Mouse (Mus musculus): ENCODE data around the gene Kin. TPM values are rescaled to one million over a fixed set of nuclear protein-coding genes. Genes with fewer than 3 reads are reported as not detected.

Gene Kin
- polyA plus RNA-seq, 1 experiment: 17.8 TPM

GRCm38 (mm10) chr2:10118751-10119150 lies 38.4 kb downstream of the Kin start:
- no peak for DNase-seq (ENCODE audit: low read depth)
- TF ChIP-seq POLR2A (IDR thresholded peaks at IDR 0.05; ENCODE audit: borderline replicate concordance, extremely low read depth, insufficient read depth, insufficient read length, poor library complexity, severe bottlenecking) (no peak), CTCF (IDR thresholded peaks at IDR 0.05; ENCODE audit: borderline replicate concordance, extremely low read depth, insufficient read depth, insufficient read length) (no peak)

GRCm38 (mm10) chr2:10119276-10119675 lies 38.9 kb downstream of the Kin start:
- DNase-seq (ENCODE audit: low read depth): no peak
- TF ChIP-seq CTCF (IDR thresholded peaks at IDR 0.05; ENCODE audit: borderline replicate concordance, extremely low read depth, insufficient read depth, insufficient read length) (no peak), POLR2A (IDR thresholded peaks at IDR 0.05; ENCODE audit: borderline replicate concordance, extremely low read depth, insufficient read depth, insufficient read length, poor library complexity, severe bottlenecking) (no peak)

DNA sequence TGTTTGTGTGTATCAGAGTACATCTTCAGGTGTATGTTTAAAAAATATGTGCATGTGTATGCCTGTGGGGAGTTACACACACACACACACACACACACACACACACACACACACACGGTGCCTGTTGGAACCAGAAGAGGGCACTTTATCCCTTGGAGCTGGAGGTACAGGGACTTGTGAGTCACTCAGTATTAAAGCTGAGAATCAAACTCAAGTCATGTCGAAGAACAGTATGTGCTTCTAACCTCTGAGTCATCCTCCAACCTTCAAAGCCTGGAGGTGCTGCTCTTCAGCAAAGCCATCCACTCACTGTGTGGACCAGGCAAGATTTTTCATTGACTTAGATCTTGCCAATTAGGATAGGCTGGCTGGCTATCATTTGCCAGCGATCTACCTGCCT lies 41.4 kb downstream of the Kin start:
- no peak for DNase-seq (ENCODE audit: low read depth)
- TF ChIP-seq POLR2A (IDR thresholded peaks at IDR 0.05; ENCODE audit: borderline replicate concordance, extremely low read depth, insufficient read depth, insufficient read length, poor library complexity, severe bottlenecking): no peak
- no peak for TF ChIP-seq CTCF (IDR thresholded peaks at IDR 0.05; ENCODE audit: borderline replicate concordance, extremely low read depth, insufficient read depth, insufficient read length)

DNA sequence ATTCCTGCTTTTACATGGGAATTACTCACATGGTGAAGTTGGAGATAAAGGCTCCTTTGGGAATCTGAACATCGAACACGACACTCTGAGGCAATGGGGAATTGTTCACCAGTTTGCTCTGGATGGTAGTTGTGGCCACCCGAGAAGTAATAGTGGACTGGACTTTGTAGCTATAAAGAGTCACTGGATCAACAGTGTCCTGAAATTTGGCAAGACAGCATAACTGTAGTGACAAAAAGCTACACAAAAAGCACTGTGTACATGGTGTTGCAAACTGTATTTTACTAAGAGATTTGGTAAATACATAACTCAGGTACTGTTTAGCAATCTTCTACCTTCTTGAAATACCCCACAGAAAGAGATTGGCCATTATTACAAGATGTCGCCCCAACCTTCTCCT lies 45.7 kb downstream of the Kin start:
- DNase-seq (ENCODE audit: low read depth): no peak
- TF ChIP-seq CTCF (IDR thresholded peaks at IDR 0.05; ENCODE audit: borderline replicate concordance, extremely low read depth, insufficient read depth, insufficient read length) (no peak), POLR2A (IDR thresholded peaks at IDR 0.05; ENCODE audit: borderline replicate concordance, extremely low read depth, insufficient read depth, insufficient read length, poor library complexity, severe bottlenecking) (no peak)

DNA sequence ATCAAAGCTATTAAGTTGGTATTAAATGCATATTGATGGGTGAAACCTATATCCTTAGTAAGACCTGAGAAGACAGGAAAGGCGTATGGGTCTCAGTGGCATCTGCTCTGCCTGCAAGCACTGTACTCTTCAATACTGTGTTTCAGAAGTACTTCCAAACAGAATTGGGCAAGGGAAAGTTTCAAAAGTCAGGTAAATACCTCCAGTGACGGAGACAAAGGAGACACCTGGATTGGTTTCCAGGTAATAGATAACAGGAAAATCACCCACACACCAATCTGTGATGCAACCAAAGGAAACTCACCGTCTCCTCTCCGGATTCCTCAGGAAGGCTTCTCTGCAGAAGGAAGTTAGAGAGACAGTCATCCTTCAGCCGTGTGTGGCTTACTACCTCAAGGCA lies 47.1 kb downstream of the Kin start:
- no peak for DNase-seq (ENCODE audit: low read depth)
- TF ChIP-seq POLR2A (IDR thresholded peaks at IDR 0.05; ENCODE audit: borderline replicate concordance, extremely low read depth, insufficient read depth, insufficient read length, poor library complexity, severe bottlenecking) (no peak), CTCF (IDR thresholded peaks at IDR 0.05; ENCODE audit: borderline replicate concordance, extremely low read depth, insufficient read depth, insufficient read length) (no peak)

DNA sequence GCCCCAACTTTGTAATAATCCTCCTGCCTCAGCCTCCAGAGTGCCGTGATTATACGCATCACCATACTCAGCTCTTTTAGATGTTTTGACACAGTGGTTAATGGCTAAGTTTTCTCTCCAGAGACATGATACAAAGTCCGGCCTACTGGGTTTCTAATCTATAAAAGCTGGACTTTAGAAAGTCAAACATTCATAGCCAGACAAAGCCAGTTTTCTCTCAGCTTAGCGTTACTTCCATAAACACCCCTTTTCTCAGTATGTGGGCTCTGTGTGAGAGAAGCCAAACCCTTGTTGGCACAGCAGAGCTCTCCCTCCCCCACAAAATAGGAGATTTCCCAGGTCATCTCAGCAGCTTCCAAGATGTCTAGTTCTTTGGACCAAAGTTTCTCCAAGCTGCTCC lies 48.2 kb downstream of the Kin start:
- DNase-seq (ENCODE audit: low read depth): no peak
- no peak for TF ChIP-seq POLR2A (IDR thresholded peaks at IDR 0.05; ENCODE audit: borderline replicate concordance, extremely low read depth, insufficient read depth, insufficient read length, poor library complexity, severe bottlenecking)
- no peak for TF ChIP-seq CTCF (IDR thresholded peaks at IDR 0.05; ENCODE audit: borderline replicate concordance, extremely low read depth, insufficient read depth, insufficient read length)

- DNase-seq (ENCODE audit: low read depth): no peak
- TF ChIP-seq CTCF (IDR thresholded peaks at IDR 0.05; ENCODE audit: borderline replicate concordance, extremely low read depth, insufficient read depth, insufficient read length): no peak
- TF ChIP-seq POLR2A (IDR thresholded peaks at IDR 0.05; ENCODE audit: borderline replicate concordance, extremely low read depth, insufficient read depth, insufficient read length, poor library complexity, severe bottlenecking): no peak
Observed at GRCm38 (mm10) chr2:10130341-10130990, 50.1 kb downstream of the Kin start.

- no peak for DNase-seq (ENCODE audit: low read depth)
- TF ChIP-seq POLR2A (IDR thresholded peaks at IDR 0.05; ENCODE audit: borderline replicate concordance, extremely low read depth, insufficient read depth, insufficient read length, poor library complexity, severe bottlenecking): no peak
- no peak for TF ChIP-seq CTCF (IDR thresholded peaks at IDR 0.05; ENCODE audit: borderline replicate concordance, extremely low read depth, insufficient read depth, insufficient read length)
Observed at GRCm38 (mm10) chr2:10131296-10131695, 50.9 kb downstream of the Kin start, which contains the start of gene Itih2. Itih2 (minus strand) TSS chr2:10131396.

- no peak for TF ChIP-seq CTCF (IDR thresholded peaks at IDR 0.05; ENCODE audit: borderline replicate concordance, extremely low read depth, insufficient read depth, insufficient read length)
- TF ChIP-seq POLR2A (IDR thresholded peaks at IDR 0.05; ENCODE audit: borderline replicate concordance, extremely low read depth, insufficient read depth, insufficient read length, poor library complexity, severe bottlenecking): no peak
- DNase-seq (ENCODE audit: low read depth): peak; percentile 54
Observed at GRCm38 (mm10) chr2:10132128-10132527, 51.7 kb downstream of the Kin start.

DNA sequence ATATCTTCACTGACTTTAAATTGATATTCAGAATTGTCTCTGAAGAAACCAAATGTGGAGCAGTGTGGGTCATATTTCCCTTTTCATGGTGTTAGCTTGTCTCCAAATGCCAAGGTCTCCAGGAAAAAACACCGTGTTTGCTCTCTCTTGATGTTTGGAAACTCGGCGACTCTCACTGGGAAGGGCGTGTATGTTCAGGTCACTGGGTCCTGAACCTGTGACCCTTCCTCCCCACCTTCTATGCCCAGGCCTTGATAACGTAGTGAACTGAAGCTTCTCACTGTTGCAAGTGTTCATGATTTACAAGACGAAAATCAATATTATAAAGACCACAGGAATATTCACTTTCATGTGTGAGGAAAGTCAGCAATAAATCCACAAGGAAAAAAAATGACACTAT lies 53.5 kb downstream of the Kin start:
- TF ChIP-seq CTCF (IDR thresholded peaks at IDR 0.05; ENCODE audit: borderline replicate concordance, extremely low read depth, insufficient read depth, insufficient read length) (no peak), POLR2A (IDR thresholded peaks at IDR 0.05; ENCODE audit: borderline replicate concordance, extremely low read depth, insufficient read depth, insufficient read length, poor library complexity, severe bottlenecking) (no peak)

GRCm38 (mm10) chr2:10137320-10137719 lies 56.9 kb downstream of the Kin start:
- TF ChIP-seq CTCF (IDR thresholded peaks at IDR 0.05; ENCODE audit: borderline replicate concordance, extremely low read depth, insufficient read depth, insufficient read length) (no peak), POLR2A (IDR thresholded peaks at IDR 0.05; ENCODE audit: borderline replicate concordance, extremely low read depth, insufficient read depth, insufficient read length, poor library complexity, severe bottlenecking) (no peak)
- DNase-seq (ENCODE audit: low read depth): no peak

More for the DNA sequence above, 53.5 kb downstream of the Kin start:
- no peak for DNase-seq (ENCODE audit: low read depth)

- TF ChIP-seq POLR2A (IDR thresholded peaks at IDR 0.05; ENCODE audit: borderline replicate concordance, extremely low read depth, insufficient read depth, insufficient read length, poor library complexity, severe bottlenecking) (no peak), CTCF (IDR thresholded peaks at IDR 0.05; ENCODE audit: borderline replicate concordance, extremely low read depth, insufficient read depth, insufficient read length) (no peak)
- no peak for DNase-seq (ENCODE audit: low read depth)
Observed at GRCm38 (mm10) chr2:10140456-10140855, 60.1 kb downstream of the Kin start.

Other genes starting within 250 kb of the Kin start
- gene 4930412O13Rik, start 199.3 kb upstream of the Kin start, polyA plus RNA-seq (2012; rRNA removed): 1.6 and 2.6 TPM in 2 replicates
- 1.0 and 1.3 TPM in 2 replicates for gene 9230102O04Rik, start 191.1 kb upstream of the Kin start, polyA plus RNA-seq (2012; rRNA removed)
- gene Gata3, start 190.6 kb upstream of the Kin start, polyA plus RNA-seq (2012; rRNA removed): 12.4 and 29.4 TPM in 2 replicates
- 8.0 and 12.3 TPM in 2 replicates for gene Taf3, start 32.0 kb upstream of the Kin start, polyA plus RNA-seq (2012; rRNA removed)
- gene Atp5c1, start 83 bp upstream of the Kin start, polyA plus RNA-seq (2012; rRNA removed): 334 and 357 TPM in 2 replicates
- gene Itih2, start 50.8 kb downstream of the Kin start, polyA plus RNA-seq (2012; rRNA removed): 1.0 and 1.6 TPM in 2 replicates
- 3.1 and 7.3 TPM in 2 replicates for gene Itih5, start 73.0 kb downstream of the Kin start, polyA plus RNA-seq (2012; rRNA removed)

Measured in brain, embryonic 14.5 days (tissue).